ENCODE assay signal across 16 mouse cellular contexts in the genomic region with DNA sequence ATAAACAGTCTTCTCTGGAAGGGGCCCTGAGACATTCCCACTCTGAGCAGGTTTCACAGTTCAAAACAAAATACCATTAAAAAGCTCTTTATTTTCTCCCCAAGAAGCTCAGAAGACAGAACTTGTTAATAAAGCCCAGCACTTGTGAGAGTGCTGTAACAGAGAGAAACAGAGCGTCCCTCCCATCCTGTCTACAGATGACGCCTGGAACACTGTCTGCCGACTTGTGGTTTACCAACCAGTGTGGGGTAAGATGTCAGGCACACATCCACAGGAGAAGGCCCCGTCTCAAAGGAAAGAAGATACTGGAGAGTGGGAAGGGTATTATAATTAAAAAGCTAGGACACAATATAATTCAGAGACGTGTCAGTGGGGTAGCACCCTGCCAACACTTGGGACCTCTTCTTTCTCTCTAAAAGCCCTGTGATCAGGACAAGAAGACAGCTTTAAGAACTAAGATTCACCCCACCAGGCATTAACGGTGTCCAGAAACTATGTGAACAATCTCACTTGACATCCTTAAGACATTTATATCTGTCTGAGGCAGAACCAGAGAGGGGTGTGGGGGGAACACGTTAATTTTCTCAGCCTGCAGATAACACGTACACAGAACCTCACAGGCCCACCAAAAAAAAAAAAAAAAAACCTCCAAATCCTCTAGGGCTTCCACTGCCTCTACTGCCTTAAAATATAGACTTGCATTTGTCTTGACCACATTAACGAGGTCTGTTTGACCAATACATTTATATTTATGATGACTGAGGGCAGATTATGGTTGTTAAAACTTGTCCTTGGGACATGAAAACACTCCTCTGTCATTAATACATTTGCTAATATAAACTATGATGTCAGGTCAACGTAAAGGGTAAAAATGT. TPM values are rescaled to one million over a fixed set of nuclear protein-coding genes. Genes with fewer than 3 reads are reported as not detected.
DNase-seq lines count a peak whose midpoint lies in the region; ATAC-seq and TF ChIP-seq lines count a peak whose summit lies in the region.
"Had no signal": no experiment of that assay in that cellular context is flagged by ENCODE, and none has a peak within 500 bp of the region (broad histone marks: within the 10 kb centered on the region; RNA-seq: fewer than 3 reads in every experiment).

No protein-coding gene starts in this region.

- H3K4me2 ChIP-seq in lung, embryonic 16.5 days (ENCODE audit: low read depth, low read length): no peak overlapping the region
- H3K4me2 ChIP-seq in liver, embryonic 15.5 days: no peak overlapping the region
- H3K4me2 ChIP-seq in stomach, embryonic 16.5 days (ENCODE audit: low read depth, low read length): no peak overlapping the region
- H3K4me2 ChIP-seq: forebrain, embryonic 15.5 days; hindbrain, embryonic 14.5 days; midbrain, embryonic 11.5 days had no signal

- H3K9me3 ChIP-seq in lung, embryonic 16.5 days (ENCODE audit: control insufficient read depth, low read length): 0 out of 2 replicates have a peak, but pooled peaks cover 3% of the 10 kb centered on the region
- H3K9me3 ChIP-seq in liver, embryonic 15.5 days (replicated peaks): no peaks in the 10 kb centered on the region
- H3K9me3 ChIP-seq in stomach, embryonic 16.5 days (replicated peaks; ENCODE audit: control insufficient read depth, low read length): 0 out of 2 replicates have a peak, but pooled peaks cover 4% of the 10 kb centered on the region
- H3K9me3 ChIP-seq: forebrain, embryonic 15.5 days had no signal

- no peak; the same call in 1 of the 2 replicates for ATAC-seq in lung, embryonic 16.5 days (ENCODE audit: low read depth)
- peak; percentile 75 for ATAC-seq in liver, embryonic 15.5 days (ENCODE audit: insufficient read depth)
- peak; percentile 55; the same call in 1 of the 2 replicates for ATAC-seq in stomach, embryonic 16.5 days (ENCODE audit: insufficient read depth, low FRiP score)
- ATAC-seq: forebrain, embryonic 15.5 days had no signal

- H3K36me3 ChIP-seq in lung, embryonic 16.5 days (ENCODE audit: control insufficient read depth, insufficient read depth, low read length): no peaks in the 10 kb centered on the region
- H3K36me3 ChIP-seq in liver, embryonic 15.5 days (replicated peaks): no peaks in the 10 kb centered on the region
- no peaks in the 10 kb centered on the region for H3K36me3 ChIP-seq in stomach, embryonic 16.5 days (ENCODE audit: control insufficient read depth, insufficient read depth, low read length)
- H3K36me3 ChIP-seq: forebrain, embryonic 15.5 days had no signal

- no peak for TF ChIP-seq CTCF in lung, adult 2 months (IDR thresholded peaks at IDR 0.05; ENCODE audit: insufficient read depth, low read length)
- TF ChIP-seq CTCF in embryonic fibroblast, embryonic 13.5 days (IDR thresholded peaks at IDR 0.05; ENCODE audit: borderline replicate concordance, insufficient read depth, low read length): no peak

- peaks cover 8% of the 10 kb centered on the region for H3K4me1 ChIP-seq in lung, embryonic 16.5 days (replicated peaks; ENCODE audit: control insufficient read depth, insufficient read depth, low read length)
- H3K4me1 ChIP-seq in lung, adult 2 months (ENCODE audit: control insufficient read depth, insufficient read depth, low read length): no peaks in the 10 kb centered on the region; the same call in 1 of the 2 replicates
- no peaks in the 10 kb centered on the region; the same call in 1 of the 2 replicates for H3K4me1 ChIP-seq in embryonic fibroblast, embryonic 13.5 days (ENCODE audit: control insufficient read depth, insufficient read depth, low read length)
- peaks cover 32% of the 10 kb centered on the region for H3K4me1 ChIP-seq in liver, embryonic 15.5 days (replicated peaks)
- H3K4me1 ChIP-seq in stomach, embryonic 16.5 days (ENCODE audit: control insufficient read depth, insufficient read depth, low read length): peaks cover 3% of the 10 kb centered on the region
- H3K4me1 ChIP-seq: forebrain, embryonic 15.5 days had no signal

- no peak for DNase-seq in lung, adult 2 months
- DNase-seq in spleen, adult 12 weeks (ENCODE audit: low spot score): no peak
- DNase-seq in thymus, postnatal 14 days: no peak
- no peak for DNase-seq in frontal cortex, postnatal 36 days (ENCODE audit: low spot score in 2 of 2)
- DNase-seq: cerebellum, postnatal 10 days; layer of hippocampus, adult 9-11 months; right cerebral cortex, postnatal 14 days had no signal

- H3K4me3 ChIP-seq in lung, embryonic 16.5 days (ENCODE audit: low read length): no peak overlapping the region
- H3K4me3 ChIP-seq in lung, adult 2 months (replicated peaks; ENCODE audit: extremely low read depth, low read depth, low read length): no peak overlapping the region
- no peak overlapping the region for H3K4me3 ChIP-seq in embryonic fibroblast, embryonic 13.5 days (ENCODE audit: insufficient read depth, low read length)
- H3K4me3 ChIP-seq in liver, embryonic 15.5 days (replicated peaks): no peak overlapping the region
- no peak overlapping the region for H3K4me3 ChIP-seq in stomach, embryonic 16.5 days (replicated peaks; ENCODE audit: low read length)
- H3K4me3 ChIP-seq: erythroblast, embryonic 14.5 days; forebrain, embryonic 15.5 days had no signal

- 0 out of 2 replicates have a peak, but pooled peaks cover 6% of the 10 kb centered on the region for H3K27me3 ChIP-seq in lung, embryonic 16.5 days (ENCODE audit: control insufficient read depth, insufficient read depth, low read depth, low read length)
- no peaks in the 10 kb centered on the region for H3K27me3 ChIP-seq in liver, embryonic 15.5 days
- peaks cover 10% of the 10 kb centered on the region for H3K27me3 ChIP-seq in stomach, embryonic 16.5 days (ENCODE audit: control insufficient read depth, insufficient read depth, low read length)
- H3K27me3 ChIP-seq: forebrain, embryonic 15.5 days had no signal

- peak overlapping the region; percentile 42; the same call in 1 of the 2 replicates for H3K27ac ChIP-seq in lung, embryonic 16.5 days (ENCODE audit: low read length)
- peak overlapping the region; percentile 72 for H3K27ac ChIP-seq in embryonic fibroblast, embryonic 13.5 days (ENCODE audit: insufficient read depth, low read length)
- H3K27ac ChIP-seq in liver, embryonic 15.5 days (replicated peaks): peak overlapping the region; percentile 49
- H3K27ac ChIP-seq in stomach, embryonic 16.5 days (ENCODE audit: low read length): peak overlapping the region; percentile 73
- H3K27ac ChIP-seq: forebrain, embryonic 15.5 days; hindbrain, embryonic 14.5 days; kidney, postnatal 0 days had no signal

- H3K9ac ChIP-seq in lung, embryonic 16.5 days (ENCODE audit: low read length): no peak overlapping the region
- no peak overlapping the region for H3K9ac ChIP-seq in liver, embryonic 15.5 days
- H3K9ac ChIP-seq in stomach, embryonic 16.5 days (ENCODE audit: low read length): no peak overlapping the region
- H3K9ac ChIP-seq: forebrain, embryonic 15.5 days; hindbrain, embryonic 14.5 days had no signal

- 36% methylated on average over 10 of the region's 10 CpGs for WGBS in lung, embryonic 16.5 days
- 54% methylated on average over 10 of the region's 10 CpGs for WGBS in lung, adult 2 months
- 22% methylated on average over 10 of the region's 10 CpGs for WGBS in liver, embryonic 15.5 days (ENCODE audit: insufficient replicate concordance)
- 35% methylated on average over 10 of the region's 10 CpGs for WGBS in stomach, embryonic 16.5 days

- TF ChIP-seq POLR2A in lung, adult 2 months (IDR thresholded peaks at IDR 0.05; ENCODE audit: borderline replicate concordance, extremely low read depth, low read depth, low read length): no peak
- TF ChIP-seq POLR2A in embryonic fibroblast, embryonic 13.5 days (IDR thresholded peaks at IDR 0.05; ENCODE audit: low read depth, low read length): no peak

RNA-seq across cellular contexts. Expression of gene Marc1, which starts 29.6 kb away (rescaled TPM):
- 0.15 and 0.79 TPM in 2 replicates for polyA plus RNA-seq in lung, embryonic 16.5 days (2015; fragmentation: Nextera tagmentation; extraction: Ambion mirVana)
- polyA plus RNA-seq in lung, adult 2 months (2012; rRNA removed): 1.2 and 1.6 TPM in 2 replicates
- polyA plus RNA-seq in embryonic fibroblast, embryonic 13.5 days (2011; ENCODE audit: insufficient read length, low read depth, missing spikeins): not detected in 2 replicates
- polyA plus RNA-seq in liver, embryonic 15.5 days (2015; fragmentation: Nextera tagmentation; extraction: Ambion mirVana): 40.0 and 41.7 TPM in 2 replicates
- polyA plus RNA-seq in stomach, embryonic 16.5 days (2015; fragmentation: Nextera tagmentation; extraction: Ambion mirVana): 2.1 and 2.7 TPM in 2 replicates
- polyA plus RNA-seq: erythroblast, embryonic 14.5 days; forebrain, embryonic 15.5 days; midbrain, embryonic 11.5 days had no signal

RNA-seq across cellular contexts. Expression of gene Hlx, which starts 49.1 kb away (rescaled TPM):
- 25.9 and 28.8 TPM in 2 replicates for polyA plus RNA-seq in lung, embryonic 16.5 days (2015; fragmentation: Nextera tagmentation; extraction: Ambion mirVana)
- 72.0 and 77.7 TPM in 2 replicates for polyA plus RNA-seq in lung, adult 2 months (2012; rRNA removed)
- 5.0 and 5.4 TPM in 2 replicates for polyA plus RNA-seq in embryonic fibroblast, embryonic 13.5 days (2011; ENCODE audit: insufficient read length, low read depth, missing spikeins)
- polyA plus RNA-seq in liver, embryonic 15.5 days (2015; fragmentation: Nextera tagmentation; extraction: Ambion mirVana): 8.1 and 8.4 TPM in 2 replicates
- 6.6 and 8.3 TPM in 2 replicates for polyA plus RNA-seq in stomach, embryonic 16.5 days (2015; fragmentation: Nextera tagmentation; extraction: Ambion mirVana)

Comparison
In these comparisons a context has a peak if more than half of its experiments do, and no peak if none do; other contexts are left out.
1. RNA of gene Marc1, which starts 29.6 kb away (polyA plus RNA-seq): 40.0 to 41.7 TPM in liver, embryonic 15.5 days; 2.1 to 2.7 TPM in stomach, embryonic 16.5 days, 1.2 to 1.6 TPM in lung, adult 2 months, 0.15 to 0.79 TPM in lung, embryonic 16.5 days and not detected in embryonic fibroblast, embryonic 13.5 days; every median in the first group is over 10 times any median in the second.
2. Peak in every context shown above with its lines, with median percentiles within 50 percentile points of each other: H3K27ac ChIP-seq.